Mouse (Mus musculus) effector memory CD4-positive, alpha-beta T cell, adult 5 months (primary cell): ENCODE data around the gene Sowahc. TPM values are rescaled to one million over a fixed set of nuclear protein-coding genes. Genes with fewer than 3 reads are reported as not detected.

Experiments used
- polyA plus RNA-seq: library from polyadenylated mRNA; unstranded; fragments of 100-300 nt; shearing (Covaris generic); gene quantifications from one replicate; pipeline ENCODE4 v1.2.1, GENCODE M21; 2017

Sowahc gene
- polyA plus RNA-seq: 1.1 TPM

GRCm38 (mm10) chr10:59221473-59222270 lies at the start of gene Sowahc, which contains the start of gene Sept10:
Gene Sowahc, plus strand, starts transcription at chr10:59221953.
Gene Sept10, minus strand, starts transcription at chr10:59221847.

Other genes with a start within 250 kb of the Sowahc start
- gene Sept10, start 106 bp upstream of the Sowahc start, polyA plus RNA-seq: 0.30 TPM
- gene P4ha1, start 101.3 kb downstream of the Sowahc start, polyA plus RNA-seq: 50.6 TPM
- 109 TPM for gene Gm10273, start 173.7 kb downstream of the Sowahc start, polyA plus RNA-seq
- not detected for gene Pla2g12b, start 181.7 kb downstream of the Sowahc start, polyA plus RNA-seq
- gene Oit3, start 219.8 kb downstream of the Sowahc start, polyA plus RNA-seq: not detected